Mouse (Mus musculus) heart, postnatal 4 days (tissue): ENCODE measurements at regions not wholly inside any gene's neighbourhood (a gene's known extent, or its start where the extent isn't known, plus 50 kb on each side); places are given as distances from the start of the nearest gene placed in this dataset.

ENCODE experiments used
- DNase-seq: peaks from one replicate; pipeline ENCODE4 v3.0.0; 2021

DNA sequence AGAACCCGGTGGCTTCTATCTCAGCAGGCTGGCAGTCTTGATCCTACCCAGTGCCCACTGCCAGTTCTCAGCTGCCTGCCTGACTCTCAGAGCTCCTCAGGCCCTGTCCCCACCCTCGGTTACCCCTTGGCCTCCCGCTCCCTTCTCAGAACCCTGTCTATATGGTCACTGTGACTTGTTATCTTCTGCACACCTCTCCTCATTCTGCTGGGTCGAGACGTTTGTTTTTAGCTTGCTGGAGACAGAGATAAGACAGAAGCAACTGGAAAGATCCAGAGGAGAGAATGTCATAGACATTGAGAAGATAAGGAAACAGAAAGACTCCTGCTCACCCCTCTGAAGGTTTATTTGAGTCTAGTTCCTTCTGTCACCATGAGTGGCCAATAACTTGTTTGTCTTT is 53.8 kb upstream of the Phc1 start:
- DNase-seq = no peak

DNA sequence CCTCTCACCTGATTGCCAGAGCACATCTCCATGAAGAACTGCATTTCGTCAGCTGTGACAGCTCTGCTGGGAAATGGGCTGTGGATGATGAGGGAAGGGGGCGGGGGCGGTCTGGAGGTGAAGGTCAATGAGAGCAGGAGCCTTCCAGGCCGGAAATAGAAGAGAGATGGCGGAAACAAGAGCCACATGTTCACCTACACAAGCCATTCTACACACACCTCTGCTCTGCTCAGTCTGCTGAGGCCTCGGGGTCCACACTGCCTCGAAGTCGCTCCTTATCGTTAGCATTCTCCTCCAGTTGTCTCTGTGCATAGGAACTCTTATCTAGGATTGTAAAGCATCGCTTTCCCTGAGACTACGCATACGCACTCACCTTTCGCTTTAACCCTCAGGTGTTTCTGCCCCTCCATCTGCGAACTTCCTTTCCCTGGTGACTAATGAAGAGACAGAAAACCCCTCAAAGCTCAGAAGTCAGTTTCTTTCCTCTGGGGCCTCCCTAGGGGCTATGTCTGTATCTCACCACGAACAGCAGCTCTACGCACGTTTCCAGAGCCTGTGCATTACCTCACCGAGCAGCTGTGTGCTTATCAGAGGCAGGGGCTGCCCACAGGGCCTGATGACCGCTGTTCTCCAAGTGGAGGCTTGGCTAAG is 53.0 kb upstream of the Phc1 start:
- peak; percentile 32 for DNase-seq

DNA sequence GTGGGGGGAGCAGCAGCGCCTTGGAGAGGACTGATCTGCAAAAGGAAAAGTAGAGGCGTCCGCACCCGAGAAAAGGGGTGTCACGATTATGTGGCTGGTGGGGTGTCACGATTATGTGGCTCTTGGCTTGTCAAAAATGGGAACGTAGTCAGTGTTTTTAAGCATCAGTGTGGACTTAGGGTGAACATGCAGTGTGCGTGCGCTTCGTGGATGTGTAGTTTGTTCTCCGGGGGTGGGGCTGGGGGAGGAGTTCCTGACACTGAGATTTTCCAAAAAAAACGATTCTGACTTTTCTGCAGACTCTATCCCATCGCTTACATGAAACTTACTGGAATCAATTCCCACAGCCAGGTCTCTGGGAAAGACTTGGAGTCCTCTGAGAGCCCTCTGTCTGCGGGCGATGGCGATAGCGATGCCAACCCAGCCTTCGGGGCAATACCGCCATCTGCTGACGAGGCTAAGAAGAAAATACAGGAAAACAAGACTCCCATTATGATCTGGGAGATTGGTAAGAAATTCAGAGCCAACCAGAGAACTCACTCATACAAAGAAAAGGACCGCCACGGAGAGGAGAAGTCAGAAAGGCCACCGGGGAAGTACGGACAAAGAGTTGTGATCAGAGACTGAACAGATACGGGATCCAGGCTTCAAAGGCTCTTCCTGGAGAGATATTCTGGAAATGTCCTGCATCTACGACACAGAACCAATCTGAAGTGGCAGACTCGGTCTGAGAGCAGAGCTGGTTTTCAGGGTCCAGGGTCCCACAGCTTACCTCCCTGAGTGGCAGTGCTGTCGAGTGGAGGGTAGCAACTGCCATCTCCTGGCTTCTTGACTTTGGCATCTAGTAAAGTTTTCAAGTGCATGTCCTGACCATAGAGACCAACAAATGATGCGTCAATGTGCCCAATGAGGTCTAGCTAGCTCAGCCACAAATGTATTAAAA is 51.6 kb upstream of the Phc1 start:
- DNase-seq = peak; percentile 84

DNA sequence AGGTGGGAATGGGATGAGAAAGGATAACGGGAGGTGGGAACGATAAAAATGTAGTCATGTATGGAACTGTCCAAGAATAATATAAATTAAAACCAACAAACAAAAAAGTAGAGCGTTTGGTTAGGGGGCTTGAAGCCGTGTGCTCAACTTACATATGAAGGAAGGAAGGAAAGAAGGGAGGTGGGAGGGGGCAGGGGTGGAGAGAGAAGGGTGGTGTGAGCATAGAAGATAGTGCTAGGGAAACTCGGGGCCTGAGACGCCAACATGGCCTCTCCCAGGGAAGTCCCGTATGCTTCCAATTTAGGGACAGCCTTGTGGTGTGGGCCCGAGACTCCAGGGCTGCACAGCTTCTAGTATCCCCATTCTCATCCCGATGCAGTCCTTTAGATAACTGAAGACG is 50.8 kb upstream of the Phc1 start:
- no peak for DNase-seq

DNA sequence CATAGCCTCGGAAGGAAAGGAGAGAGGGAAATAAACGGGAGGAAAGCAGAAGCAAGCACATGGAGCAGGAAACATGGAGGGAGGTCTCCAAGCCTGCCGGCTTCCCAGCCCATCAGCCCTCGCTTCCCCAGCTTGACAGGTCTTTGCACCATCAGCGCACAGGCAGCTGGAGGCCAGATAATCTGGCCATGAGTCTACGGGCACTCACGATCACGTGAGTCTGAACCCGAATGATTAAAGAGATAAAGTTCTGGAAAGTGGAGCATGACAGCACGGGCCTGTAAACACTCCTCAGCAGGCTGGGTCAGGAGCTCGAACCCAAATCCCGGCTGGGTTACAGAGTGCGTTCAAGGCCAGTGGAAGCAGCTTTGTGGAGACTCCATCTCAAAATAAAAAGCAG is 50.4 kb upstream of the Phc1 start:
- DNase-seq = no peak
